ENCODE assay signal across 13 mouse cellular contexts in the genomic region with DNA sequence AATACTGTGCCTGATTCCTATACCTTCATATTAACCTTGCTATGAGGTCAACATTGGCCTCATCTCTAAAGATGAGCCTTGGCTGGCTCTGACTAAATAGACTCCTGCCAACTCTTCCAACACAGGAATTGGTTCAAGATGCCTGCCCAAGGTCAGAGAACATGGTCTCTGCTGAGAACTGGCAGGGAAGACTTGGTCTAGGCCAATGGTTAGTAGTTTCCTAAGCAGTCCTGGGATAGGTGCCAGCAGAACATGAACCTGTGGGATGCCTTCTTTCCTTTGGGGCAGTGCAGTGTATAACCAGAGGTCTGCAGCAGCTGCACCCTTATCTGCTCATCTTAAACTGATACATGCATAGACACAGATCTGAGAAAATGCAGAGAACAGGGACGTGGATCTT.
DNase-seq lines count a peak whose midpoint lies in the region; ATAC-seq and TF ChIP-seq lines count a peak whose summit lies in the region.
"Had no signal": no experiment of that assay in that cellular context is flagged by ENCODE, and none has a peak within 500 bp of the region (broad histone marks: within the 10 kb centered on the region; RNA-seq: fewer than 3 reads in every experiment).

No protein-coding gene starts in this region.

- 82% methylated on average over 1 of the region's 1 CpGs for WGBS in forebrain, embryonic 11.5 days

- H3K4me2 ChIP-seq in forebrain, embryonic 11.5 days (ENCODE audit: low read depth, low read length, severe bottlenecking), result no peak overlapping the region
- H3K4me2 ChIP-seq: limb, embryonic 13.5 days had no signal

- no peak for TF ChIP-seq CTCF in gastrocnemius, adult 2 months (IDR thresholded peaks at IDR 0.05)

- no peak overlapping the region for H3K9ac ChIP-seq in forebrain, embryonic 11.5 days (ENCODE audit: low read length)
- H3K9ac ChIP-seq: limb, embryonic 13.5 days; liver, postnatal 0 days had no signal

- no peaks in the 10 kb centered on the region for H3K4me1 ChIP-seq in forebrain, embryonic 11.5 days (replicated peaks; ENCODE audit: control insufficient read depth, insufficient read depth, low read length)
- H3K4me1 ChIP-seq: limb, embryonic 13.5 days had no signal

- H3K27me3 ChIP-seq in forebrain, embryonic 11.5 days (ENCODE audit: control insufficient read depth, insufficient read depth, low read length), result no peaks in the 10 kb centered on the region
- H3K27me3 ChIP-seq: limb, embryonic 13.5 days had no signal

- H3K9me3 ChIP-seq in forebrain, embryonic 11.5 days (ENCODE audit: control insufficient read depth, low read length), result no peaks in the 10 kb centered on the region
- H3K9me3 ChIP-seq: limb, embryonic 13.5 days; midbrain, embryonic 10.5 days had no signal

- ATAC-seq in forebrain, embryonic 11.5 days (replicated peaks; ENCODE audit: low FRiP score), result no peak
- ATAC-seq: CD4-positive, CD25-positive, alpha-beta regulatory T cell, adult 4 months; liver, postnatal 0 days had no signal

- H3K4me3 ChIP-seq in gastrocnemius, adult 2 months, result no peak overlapping the region
- no peak overlapping the region for H3K4me3 ChIP-seq in forebrain, embryonic 11.5 days (ENCODE audit: low read depth, low read length)
- H3K4me3 ChIP-seq: limb, embryonic 13.5 days; midbrain, embryonic 10.5 days had no signal

- peak; percentile 33 for DNase-seq in gastrocnemius, adult 2 months
- no peak for DNase-seq in gastrocnemius, postnatal 36 days
- peak; percentile 12 for DNase-seq in kidney, adult 11 months
- no peak for DNase-seq in kidney, postnatal 4 days
- peak; percentile 48 to 49 for DNase-seq in adrenal gland, postnatal 36 days
- DNase-seq in cerebellum, postnatal 10 days, result peak; percentile 68 to 74
- no peak for DNase-seq in forebrain, embryonic 11.5 days (ENCODE audit: low spot score)
- DNase-seq: liver, postnatal 0 days; thymus, postnatal 14 days had no signal

- H3K36me3 ChIP-seq in forebrain, embryonic 11.5 days (ENCODE audit: control insufficient read depth, insufficient read depth, low read length), result no peaks in the 10 kb centered on the region
- H3K36me3 ChIP-seq: limb, embryonic 13.5 days; midbrain, embryonic 10.5 days had no signal

- H3K27ac ChIP-seq in gastrocnemius, adult 2 months, result no peak overlapping the region
- no peak overlapping the region for H3K27ac ChIP-seq in forebrain, embryonic 11.5 days (ENCODE audit: low read depth, low read length)
- H3K27ac ChIP-seq: limb, embryonic 13.5 days; stomach, postnatal 0 days had no signal

- intact Hi-C loops in gastrocnemius, adult 2 months (cut with DNase I), result no loop called here
- intact Hi-C loops in gastrocnemius, postnatal 36 days (cut with DNase I), result no loop called here

Comparison
In these comparisons a context has a peak if more than half of its experiments do, and no peak if none do; other contexts are left out.
1. DNase-seq: peak in gastrocnemius, adult 2 months (single experiment), kidney, adult 11 months (single experiment), adrenal gland, postnatal 36 days (2 of 2) and cerebellum, postnatal 10 days (2 of 2); none in gastrocnemius, postnatal 36 days (0 of 2), kidney, postnatal 4 days (0 of 2) and forebrain, embryonic 11.5 days (single experiment).